Mouse (Mus musculus): ENCODE results near the gene Zfp969. TPM values are rescaled to one million over a fixed set of nuclear protein-coding genes. Genes with fewer than 3 reads are reported as not detected.
"Not testable (repeated sequence)": the region's sequence is repeated elsewhere in the genome, so short reads cannot be mapped to it uniquely, and the experiment has no call there.

The Zfp969 gene
- polyA plus RNA-seq (2012; ENCODE audit: insufficient read depth, insufficient read length, missing spikeins), result not detected in 2 replicates

GRCm38 (mm10) chr2:175703546-175703945, at the start of gene Zfp969:
TSS of gene Zfp969 (minus strand) at chr2:175703646.
- not testable (repeated sequence) for H3K4me1 ChIP-seq (ENCODE audit: control insufficient read depth, insufficient read depth, low read length); H3K4me3 ChIP-seq (ENCODE audit: insufficient read depth, low read length); H3K27ac ChIP-seq (ENCODE audit: insufficient read depth, low read depth, low read length)

DNA sequence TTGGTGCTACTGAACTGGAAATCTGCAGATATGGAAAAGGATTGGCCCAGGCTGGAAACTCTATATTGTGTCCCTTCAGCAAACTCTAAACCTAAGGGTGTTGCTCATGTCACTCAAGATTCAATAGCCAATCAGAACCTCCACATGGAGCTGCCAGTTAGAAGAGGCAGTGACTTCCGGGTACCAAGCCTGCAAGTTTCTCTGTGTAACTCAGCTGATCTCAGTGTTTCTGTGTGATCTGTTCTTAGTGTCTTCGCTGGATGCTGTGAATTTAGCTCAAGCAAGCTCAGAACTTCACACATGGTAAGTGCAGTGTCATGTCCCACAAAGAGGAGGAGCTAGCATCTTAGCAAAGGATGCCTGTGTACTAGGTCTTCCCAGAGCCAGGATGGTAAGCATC, 37.8 kb upstream of the Zfp969 start, which contains the start of gene Gm2007:
TSS of gene Gm2007 (plus strand) at position 301 of the 400 bp plus-strand sequence.
- not testable (repeated sequence) for H3K4me3 ChIP-seq (ENCODE audit: insufficient read depth, low read length); H3K27ac ChIP-seq (ENCODE audit: insufficient read depth, low read depth, low read length); H3K4me1 ChIP-seq (ENCODE audit: control insufficient read depth, insufficient read depth, low read length)

GRCm38 (mm10) chr2:175643678-175644077, 59.8 kb downstream of the Zfp969 start, which contains the start of gene Gm11007:
TSS of gene Gm11007 (plus strand) at chr2:175643978.
- not testable (repeated sequence) for H3K4me3 ChIP-seq (ENCODE audit: insufficient read depth, low read length); H3K27ac ChIP-seq (ENCODE audit: insufficient read depth, low read depth, low read length); H3K4me1 ChIP-seq (ENCODE audit: control insufficient read depth, insufficient read depth, low read length)

Other genes starting within 250 kb of the Zfp969 start
- gene Zfp965, start 233.7 kb downstream of the Zfp969 start, polyA plus RNA-seq (2012; ENCODE audit: insufficient read depth, insufficient read length, missing spikeins), result 12.8 and 26.8 TPM in 2 replicates
- gene Gm11007, start 59.7 kb downstream of the Zfp969 start, polyA plus RNA-seq (2012; ENCODE audit: insufficient read depth, insufficient read length, missing spikeins), result not detected in 2 replicates
- not detected in 2 replicates for gene Gm2007, start 37.9 kb upstream of the Zfp969 start, polyA plus RNA-seq (2012; ENCODE audit: insufficient read depth, insufficient read length, missing spikeins)
- gene Gm14288, start 97.4 kb upstream of the Zfp969 start, polyA plus RNA-seq (2012; ENCODE audit: insufficient read depth, insufficient read length, missing spikeins), result not detected in 2 replicates
- gene Gm6710, start 165.6 kb upstream of the Zfp969 start, polyA plus RNA-seq (2012; ENCODE audit: insufficient read depth, insufficient read length, missing spikeins), result 8.3 and 18.6 TPM in 2 replicates
- gene Zfp966, start 227.5 kb upstream of the Zfp969 start, polyA plus RNA-seq (2012; ENCODE audit: insufficient read depth, insufficient read length, missing spikeins), result 10.5 and 11.5 TPM in 2 replicates